Mouse (Mus musculus) myocyte (in vitro differentiated cells): ENCODE data around the gene P2ry13. TPM values are rescaled to one million over a fixed set of nuclear protein-coding genes. Genes with fewer than 3 reads are reported as not detected.

ENCODE experiments used
- H3K27me3 ChIP-seq: one replicate; pipeline ENCODE4 v1.6.1; 2011; ENCODE audit not compliant: control insufficient read depth, insufficient read depth, insufficient read length
- H3K36me3 ChIP-seq: one replicate; pipeline ENCODE4 v1.6.1; 2011; ENCODE audit not compliant: control insufficient read depth, insufficient read depth
- H3K4me2 ChIP-seq: one replicate; pipeline ENCODE4 v1.6.1; 2011; ENCODE audit warnings: low read depth, control low read depth
- H3K4me3 ChIP-seq: one replicate; pipeline ENCODE4 v1.5.1; 2011; ENCODE audit warnings: mild to moderate bottlenecking, control low read depth, moderate library complexity
- H3K79me2 ChIP-seq: one replicate; pipeline ENCODE4 v1.6.1; 2011; ENCODE audit not compliant: control insufficient read depth, insufficient read depth
- H3ac ChIP-seq: one replicate; pipeline ENCODE4 v1.6.1; 2011; ENCODE audit not compliant: control insufficient read depth, insufficient read length
- CEBPB ChIP-seq: IDR thresholded peaks from 2 replicates; pipeline ENCODE4 v1.6.1; 2011; ENCODE audit warnings: mild to moderate bottlenecking, moderate library complexity; ENCODE audit not compliant: poor library complexity, insufficient read depth, severe bottlenecking
- E2F4 ChIP-seq: IDR thresholded peaks from one replicate; pipeline ENCODE4 v1.6.1; 2011; ENCODE audit warnings: mild to moderate bottlenecking, control low read depth, moderate library complexity; ENCODE audit not compliant: insufficient read depth
- MAX ChIP-seq: IDR thresholded peaks from one replicate; pipeline ENCODE4 v1.6.1; 2011; ENCODE audit warnings: low read depth, mild to moderate bottlenecking, control low read depth
- MYOD1 ChIP-seq, 3 experiments: IDR thresholded peaks; one replicate each; pipeline ENCODE4 v1.6.1; 2011; ENCODE audit warnings: control low read depth in 2 of 3, low read depth in 2 of 3, mild to moderate bottlenecking in 2 of 3, moderate library complexity in 1 of 3; ENCODE audit not compliant: insufficient read length in 2 of 3, control insufficient read depth in 1 of 3
- MYOG ChIP-seq, 3 experiments: IDR thresholded peaks; one replicate each; pipeline ENCODE4 v1.6.1; 2011; ENCODE audit warnings: control low read depth in 2 of 3, low read depth in 2 of 3, mild to moderate bottlenecking in 2 of 3; ENCODE audit not compliant: insufficient read length in 2 of 3, control insufficient read depth in 1 of 3, insufficient read depth in 1 of 3
- POLR2A ChIP-seq: IDR thresholded peaks from one replicate; pipeline ENCODE4 v1.6.1; 2011; ENCODE audit warnings: low read depth, mild to moderate bottlenecking, control low read depth, moderate library complexity; ENCODE audit not compliant: insufficient read length
- POLR2AphosphoS2 ChIP-seq: IDR thresholded peaks from one replicate; pipeline ENCODE4 v1.6.1; 2011; ENCODE audit warnings: low read depth, control low read depth; ENCODE audit not compliant: insufficient read length
- REST ChIP-seq: IDR thresholded peaks from one replicate; pipeline ENCODE4 v1.6.1; 2011; ENCODE audit warnings: mild to moderate bottlenecking, control low read depth, moderate library complexity; ENCODE audit not compliant: insufficient read depth, insufficient read length
- SRF ChIP-seq: IDR thresholded peaks from one replicate; pipeline ENCODE4 v1.6.1; 2011; ENCODE audit warnings: low read depth; ENCODE audit not compliant: control insufficient read depth, insufficient read length
- TCF12 ChIP-seq: IDR thresholded peaks from one replicate; pipeline ENCODE4 v1.6.1; 2011; ENCODE audit warnings: mild to moderate bottlenecking, control low read depth; ENCODE audit not compliant: poor library complexity, insufficient read depth, severe bottlenecking
- TCF3 ChIP-seq: IDR thresholded peaks from one replicate; pipeline ENCODE4 v1.6.1; 2011; ENCODE audit warnings: low read depth, control low read depth; ENCODE audit not compliant: insufficient read length
- USF1 ChIP-seq: IDR thresholded peaks from one replicate; pipeline ENCODE4 v1.6.1; 2011; ENCODE audit warnings: low read depth, mild to moderate bottlenecking, control low read depth, moderate library complexity
- polyA plus RNA-seq: library from polyadenylated mRNA; unstranded; fragments of >200 nt; fragmentation: generic; extraction: Trizol; gene quantifications from one replicate; pipeline ENCODE4 v1.2.1, GENCODE M21; 2012; ENCODE audit warnings: missing spikeins

The P2ry13 gene
- polyA plus RNA-seq, 1 experiment: not detected

DNA sequence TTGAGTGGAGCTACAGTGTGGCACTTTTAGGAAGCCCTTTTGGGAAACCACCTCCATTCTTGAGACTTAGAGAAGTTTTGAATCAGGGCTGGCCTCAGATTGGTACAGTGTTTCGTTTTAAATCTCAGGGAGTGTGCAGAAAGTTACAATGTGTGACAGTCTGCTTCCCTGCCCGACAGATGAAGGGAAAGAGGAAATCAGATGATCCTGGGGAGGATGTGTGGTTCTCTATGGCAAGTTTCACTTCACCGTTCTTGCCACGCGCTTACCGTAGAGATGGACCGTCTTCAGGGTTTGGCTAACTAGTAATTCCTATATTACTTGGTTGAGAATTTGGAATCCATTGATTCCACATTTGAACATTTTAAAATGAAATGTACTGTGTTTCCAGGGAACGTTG, 1.1 kb upstream of the P2ry13 start:
- no peaks in the 10 kb centered on the region for H3K79me2 ChIP-seq
- no peak overlapping the region for H3K4me2 ChIP-seq
- TF ChIP-seq MYOD1 (IDR thresholded peaks at IDR 0.05; ENCODE audit: control insufficient read depth in 1 of 3, insufficient read length in 2 of 3, low read depth in 2 of 3) (no peak), TCF3 (no peak), SRF (no peak), E2F4 (no peak), USF1 (no peak), REST (no peak), POLR2AphosphoS2 (no peak), MAX (no peak), MYOG (IDR thresholded peaks at IDR 0.05; ENCODE audit: control insufficient read depth in 1 of 3, insufficient read depth in 1 of 3, insufficient read length in 2 of 3, low read depth in 2 of 3) (no peak), POLR2A (no peak), TCF12 (no peak), CEBPB (no peak)
- H3ac ChIP-seq: no peak overlapping the region
- no peaks in the 10 kb centered on the region for H3K27me3 ChIP-seq
- H3K36me3 ChIP-seq: no peaks in the 10 kb centered on the region
- H3K4me3 ChIP-seq: no peak overlapping the region

DNA sequence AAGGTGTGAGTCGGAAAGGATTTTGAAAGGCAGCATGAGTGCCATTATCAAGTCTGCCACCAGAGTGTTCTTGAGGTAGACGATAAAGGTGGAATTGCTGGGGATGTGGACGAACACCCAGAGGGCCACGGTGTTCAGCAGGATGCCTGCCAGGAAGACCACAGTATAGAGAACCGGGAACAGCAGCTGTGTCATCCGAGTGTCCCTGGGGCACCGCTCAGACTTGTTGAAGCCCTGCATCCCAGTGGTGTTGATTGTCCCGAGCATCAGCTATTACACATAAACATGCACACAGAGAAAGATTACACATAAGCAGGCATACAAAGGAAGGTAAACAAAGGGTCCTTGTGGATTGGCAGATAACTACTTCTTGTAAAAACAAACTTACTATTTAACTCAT, 593 bp downstream of the P2ry13 start:
- TF ChIP-seq REST (no peak), POLR2AphosphoS2 (no peak)
- H3K36me3 ChIP-seq: no peaks in the 10 kb centered on the region
- H3ac ChIP-seq: no peak overlapping the region
- H3K4me2 ChIP-seq: no peak overlapping the region
- H3K4me3 ChIP-seq: no peak overlapping the region
- no peaks in the 10 kb centered on the region for H3K27me3 ChIP-seq
- H3K79me2 ChIP-seq: no peaks in the 10 kb centered on the region

DNA sequence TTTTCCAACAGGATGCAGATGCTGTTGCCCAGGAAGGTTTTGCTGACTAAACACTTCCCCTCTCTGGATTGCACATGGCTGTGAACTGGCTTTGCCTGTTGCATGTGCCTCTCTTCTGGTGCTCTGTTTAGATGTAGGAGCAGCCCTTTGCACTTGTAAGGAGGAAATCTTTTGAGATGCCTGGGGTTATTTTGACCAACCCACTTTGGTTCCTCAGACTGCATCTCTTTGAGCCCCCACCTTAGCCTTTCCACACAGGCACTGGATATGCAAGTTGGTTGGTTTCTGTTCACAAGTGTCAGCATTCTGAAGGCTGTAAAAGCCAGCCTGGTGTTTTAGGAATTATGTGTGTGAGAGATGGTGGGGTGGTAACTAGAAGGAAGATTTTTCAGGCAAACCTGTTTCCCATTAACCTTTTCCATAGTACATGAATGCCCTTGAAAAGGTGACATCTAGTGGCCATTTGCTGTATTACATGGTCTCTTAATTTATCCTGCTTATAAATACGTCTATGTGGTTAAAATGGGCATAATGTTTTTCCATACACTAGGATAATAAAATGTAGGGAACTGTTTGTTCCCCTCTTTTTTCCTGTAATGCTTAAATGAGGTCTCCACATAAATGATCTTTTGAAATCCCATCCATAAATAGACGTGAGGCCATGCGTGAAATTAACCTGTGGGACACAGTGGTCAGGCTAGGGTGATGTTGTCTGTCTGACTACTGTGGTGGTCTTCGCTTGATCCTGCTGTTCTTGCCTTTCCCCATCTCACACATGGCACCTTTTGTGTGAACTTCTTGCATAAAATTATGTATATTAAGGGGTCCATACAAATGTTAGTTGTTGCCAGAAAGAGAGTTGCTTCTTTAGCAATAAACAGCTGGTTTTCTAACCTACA, 1.8 kb downstream of the P2ry13 start:
- H3ac ChIP-seq: no peak overlapping the region
- no peaks in the 10 kb centered on the region for H3K36me3 ChIP-seq
- no peaks in the 10 kb centered on the region for H3K27me3 ChIP-seq
- H3K4me2 ChIP-seq: no peak overlapping the region
- H3K79me2 ChIP-seq: no peaks in the 10 kb centered on the region
- no peak overlapping the region for H3K4me3 ChIP-seq
- TF ChIP-seq MAX (no peak), E2F4 (no peak), TCF12 (no peak), SRF (no peak), CEBPB (no peak), POLR2A (no peak), MYOG (IDR thresholded peaks at IDR 0.05; ENCODE audit: control insufficient read depth in 1 of 3, insufficient read depth in 1 of 3, insufficient read length in 2 of 3, low read depth in 2 of 3) (no peak), TCF3 (no peak), REST (no peak), MYOD1 (IDR thresholded peaks at IDR 0.05; ENCODE audit: control insufficient read depth in 1 of 3, insufficient read length in 2 of 3, low read depth in 2 of 3) (no peak), POLR2AphosphoS2 (no peak)

DNA sequence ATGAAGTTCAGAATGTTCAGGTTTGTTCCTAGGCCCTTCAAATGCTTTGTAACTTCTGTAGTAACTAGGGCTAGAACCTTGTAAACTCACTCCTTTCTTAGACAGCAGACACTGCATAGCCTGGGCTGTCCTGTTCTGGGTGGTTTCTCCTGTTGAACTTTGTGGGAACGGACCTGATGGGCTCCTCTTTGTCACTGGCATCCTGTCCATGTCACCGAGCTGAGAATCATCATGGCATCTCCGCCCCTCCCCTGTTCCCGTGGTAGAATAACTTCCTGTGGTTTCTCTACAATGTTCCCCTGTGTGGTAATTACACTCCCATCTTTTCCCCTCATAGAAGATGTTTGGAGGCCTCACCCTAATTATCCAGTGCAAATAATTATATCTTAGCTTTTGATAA, 4.7 kb downstream of the P2ry13 start:
- Histone ChIP-seq H3ac (no peak overlapping the region), H3K4me2 (no peak overlapping the region), H3K27me3 (no peaks in the 10 kb centered on the region), H3K36me3 (no peaks in the 10 kb centered on the region), H3K79me2 (no peaks in the 10 kb centered on the region), H3K4me3 (no peak overlapping the region)
- TF ChIP-seq POLR2A (no peak), CEBPB (no peak), REST (no peak), E2F4 (no peak), USF1 (no peak), POLR2AphosphoS2 (no peak)

DNA sequence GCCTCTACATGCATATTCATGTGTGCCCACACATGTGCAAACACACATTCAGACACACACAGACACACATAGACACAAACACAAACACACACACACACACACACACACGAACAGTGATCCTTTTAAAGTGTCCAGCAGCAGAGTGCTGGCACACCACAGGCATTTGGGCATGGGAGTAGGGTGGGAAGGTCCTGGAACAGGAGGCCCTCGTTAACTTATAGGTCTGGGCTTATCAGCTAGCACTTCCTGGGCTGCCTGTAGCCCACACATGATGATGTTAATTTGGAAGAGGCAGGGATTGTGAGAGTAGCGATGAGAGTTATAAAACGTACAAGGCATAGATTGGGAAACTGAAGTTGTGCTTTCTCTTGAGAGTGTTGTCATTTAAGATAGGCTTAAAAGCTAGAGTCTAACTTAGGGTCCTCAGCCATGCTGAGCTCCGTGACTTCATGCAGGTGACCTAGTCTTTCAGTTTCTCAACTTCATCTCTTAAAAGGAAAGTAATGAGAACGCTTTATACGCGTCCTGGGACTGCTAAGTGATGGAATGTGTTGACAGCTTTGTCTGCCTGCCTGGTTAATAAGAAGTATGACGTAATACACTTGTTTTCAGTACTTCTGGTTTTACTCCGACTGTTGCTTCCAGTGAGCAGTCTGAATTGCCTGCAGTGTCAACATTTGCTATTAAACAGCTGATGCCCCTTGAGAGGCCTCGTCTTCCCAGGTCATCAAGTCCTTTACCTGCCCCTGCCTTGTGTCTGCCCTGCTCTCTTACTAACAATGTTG, 5.8 kb downstream of the P2ry13 start:
- TF ChIP-seq POLR2A (no peak), USF1 (no peak), MYOG (IDR thresholded peaks at IDR 0.05; ENCODE audit: control insufficient read depth in 1 of 3, insufficient read depth in 1 of 3, insufficient read length in 2 of 3, low read depth in 2 of 3) (no peak), TCF3 (no peak), REST (no peak), POLR2AphosphoS2 (no peak), CEBPB (no peak), TCF12 (no peak), SRF (no peak), MAX (no peak), E2F4 (no peak), MYOD1 (IDR thresholded peaks at IDR 0.05; ENCODE audit: control insufficient read depth in 1 of 3, insufficient read length in 2 of 3, low read depth in 2 of 3) (no peak)
- Histone ChIP-seq H3K4me3 (no peak overlapping the region), H3K36me3 (no peaks in the 10 kb centered on the region)

More for the DNA sequence above, 5.8 kb downstream of the P2ry13 start:
- no peak overlapping the region for H3K4me2 ChIP-seq
- H3K27me3 ChIP-seq: no peaks in the 10 kb centered on the region
- no peaks in the 10 kb centered on the region for H3K79me2 ChIP-seq
- no peak overlapping the region for H3ac ChIP-seq
